Mouse (Mus musculus): Measurements from ENCODE around the gene Ptpn14.

Gene Ptpn14

GRCm38 (mm10) chr1:189866621-189867020 lies 138.6 kb downstream of the Ptpn14 start:
- DNase-seq (ENCODE audit: low spot score in 2 of 2) = no peak

GRCm38 (mm10) chr1:189867034-189867433 lies 139.0 kb downstream of the Ptpn14 start:
- DNase-seq (ENCODE audit: low spot score in 2 of 2) = no peak

- no peak for DNase-seq (ENCODE audit: low spot score in 2 of 2)
Measured at GRCm38 (mm10) chr1:189867497-189867896, 139.4 kb downstream of the Ptpn14 start.

- no peak for DNase-seq (ENCODE audit: low spot score in 2 of 2)
Measured at GRCm38 (mm10) chr1:189868036-189868435, 140.0 kb downstream of the Ptpn14 start.

- DNase-seq (ENCODE audit: low spot score in 2 of 2) = no peak
Measured at GRCm38 (mm10) chr1:189869651-189870270, 141.7 kb downstream of the Ptpn14 start.

- DNase-seq (ENCODE audit: low spot score in 2 of 2) = no peak
Measured at GRCm38 (mm10) chr1:189870539-189870938, 142.5 kb downstream of the Ptpn14 start.

GRCm38 (mm10) chr1:189871625-189872024 lies 143.6 kb downstream of the Ptpn14 start:
- no peak for DNase-seq (ENCODE audit: low spot score in 2 of 2)

GRCm38 (mm10) chr1:189872050-189872449 lies 144.0 kb downstream of the Ptpn14 start:
- DNase-seq (ENCODE audit: low spot score in 2 of 2) = no peak

- no peak for DNase-seq (ENCODE audit: low spot score in 2 of 2)
Measured at GRCm38 (mm10) chr1:189873591-189873990, 145.5 kb downstream of the Ptpn14 start.

GRCm38 (mm10) chr1:189875439-189875861 lies 147.4 kb downstream of the Ptpn14 start:
- DNase-seq (ENCODE audit: low spot score in 2 of 2) = no peak

- DNase-seq (ENCODE audit: low spot score in 2 of 2) = no peak
Measured at GRCm38 (mm10) chr1:189876162-189876561, 148.1 kb downstream of the Ptpn14 start.

- DNase-seq (ENCODE audit: low spot score in 2 of 2) = no peak
Measured at GRCm38 (mm10) chr1:189879212-189879611, 151.1 kb downstream of the Ptpn14 start.

GRCm38 (mm10) chr1:189879965-189880364 lies 151.9 kb downstream of the Ptpn14 start:
- no peak for DNase-seq (ENCODE audit: low spot score in 2 of 2)

GRCm38 (mm10) chr1:189880745-189881144 lies 152.7 kb downstream of the Ptpn14 start:
- no peak for DNase-seq (ENCODE audit: low spot score in 2 of 2)

- DNase-seq (ENCODE audit: low spot score in 2 of 2) = peak in 1 of 2 experiments; percentile 67
Measured at GRCm38 (mm10) chr1:189882886-189883285, 154.8 kb downstream of the Ptpn14 start.

GRCm38 (mm10) chr1:189883531-189884170 lies 155.6 kb downstream of the Ptpn14 start:
- peak; percentile 73 to 78 for DNase-seq (ENCODE audit: low spot score in 2 of 2)

GRCm38 (mm10) chr1:189884951-189885350 lies 156.9 kb downstream of the Ptpn14 start:
- no peak for DNase-seq (ENCODE audit: low spot score in 2 of 2)

- no peak for DNase-seq (ENCODE audit: low spot score in 2 of 2)
Measured at GRCm38 (mm10) chr1:189885975-189886374, 157.9 kb downstream of the Ptpn14 start.

- peak; percentile 63 to 72 for DNase-seq (ENCODE audit: low spot score in 2 of 2)
Measured at GRCm38 (mm10) chr1:189887518-189887917, 159.4 kb downstream of the Ptpn14 start.

GRCm38 (mm10) chr1:189888749-189889148 lies 160.7 kb downstream of the Ptpn14 start:
- DNase-seq (ENCODE audit: low spot score in 2 of 2) = no peak

- no peak for DNase-seq (ENCODE audit: low spot score in 2 of 2)
Measured at GRCm38 (mm10) chr1:189894191-189894590, 166.1 kb downstream of the Ptpn14 start.

- no peak for DNase-seq (ENCODE audit: low spot score in 2 of 2)
Measured at GRCm38 (mm10) chr1:189897861-189898260, 169.8 kb downstream of the Ptpn14 start.

- DNase-seq (ENCODE audit: low spot score in 2 of 2) = no peak
Measured at GRCm38 (mm10) chr1:189898708-189899107, 170.6 kb downstream of the Ptpn14 start.

Data from right cerebral cortex, postnatal 10 days (tissue).